In the genomic region with DNA sequence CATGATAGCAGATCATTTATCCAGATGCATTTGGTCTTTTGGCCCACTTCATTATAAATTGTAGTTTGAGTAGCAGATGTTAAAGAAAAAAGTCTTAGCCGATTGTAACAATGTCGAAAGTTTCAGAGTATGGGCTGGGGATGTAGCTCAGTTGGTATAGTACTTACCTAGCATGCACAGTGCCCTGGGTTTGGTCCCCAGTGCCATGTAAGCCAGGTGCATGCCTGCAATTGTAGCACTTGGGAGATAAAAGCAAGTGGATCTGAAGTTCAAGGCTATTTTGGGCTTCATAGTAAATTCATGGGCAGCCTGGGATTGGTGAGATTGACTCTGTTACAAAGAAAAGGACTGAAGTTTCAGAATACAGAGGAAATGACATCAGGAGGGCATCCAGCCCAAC, we compare ENCODE assay signal across 24 mouse cellular contexts. TPM values are rescaled to one million over a fixed set of nuclear protein-coding genes. Genes with fewer than 3 reads are reported as not detected.
A peak's percentile ranks its signal among the peaks of the same experiment; 100 is the strongest.
DNase-seq lines count a peak whose midpoint lies in the region; ATAC-seq and TF ChIP-seq lines count a peak whose summit lies in the region.
"Had no signal": no experiment of that assay in that cellular context is flagged by ENCODE, and none has a peak within 500 bp of the region (broad histone marks: within the 10 kb centered on the region; RNA-seq: fewer than 3 reads in every experiment).

No protein-coding gene starts in this region.

- H3K9me3 ChIP-seq in heart, embryonic 13.5 days: no peaks in the 10 kb centered on the region
- H3K9me3 ChIP-seq in heart, postnatal 0 days (replicated peaks; ENCODE audit: control insufficient read depth, low read length): no peaks in the 10 kb centered on the region
- no peaks in the 10 kb centered on the region for H3K9me3 ChIP-seq in liver, embryonic 16.5 days (replicated peaks; ENCODE audit: control insufficient read depth, low read length)
- no peaks in the 10 kb centered on the region for H3K9me3 ChIP-seq in embryonic facial prominence, embryonic 10.5 days
- H3K9me3 ChIP-seq: forebrain, embryonic 15.5 days; intestine, embryonic 15.5 days; limb, embryonic 12.5 days; midbrain, embryonic 13.5 days had no signal

- H3K9ac ChIP-seq in heart, embryonic 13.5 days: peak overlapping the region; percentile 17
- 0 out of 2 replicates have a peak overlapping the region, but pooled peaks have one; percentile 22 for H3K9ac ChIP-seq in heart, postnatal 0 days (replicated peaks; ENCODE audit: low read depth, low read length)
- H3K9ac ChIP-seq in liver, embryonic 16.5 days (ENCODE audit: low read depth, low read length): peak overlapping the region; percentile 17; the same call in 1 of the 2 replicates
- H3K9ac ChIP-seq: forebrain, embryonic 15.5 days; intestine, embryonic 15.5 days; limb, embryonic 12.5 days; midbrain, embryonic 13.5 days had no signal

- H3K4me1 ChIP-seq in heart, embryonic 13.5 days: peaks cover 80% of the 10 kb centered on the region
- H3K4me1 ChIP-seq in heart, postnatal 0 days (ENCODE audit: control insufficient read depth, insufficient read depth): peaks cover 37% of the 10 kb centered on the region
- H3K4me1 ChIP-seq in liver, embryonic 16.5 days (ENCODE audit: control insufficient read depth, low read depth, low read length): peaks cover 57% of the 10 kb centered on the region
- H3K4me1 ChIP-seq in embryonic facial prominence, embryonic 10.5 days: peaks cover 27% of the 10 kb centered on the region

- DNase-seq in gastrocnemius, adult 2 months: no peak
- DNase-seq in gastrocnemius, postnatal 25 days: no peak
- no peak for DNase-seq in heart, postnatal 4 days
- peak; percentile 49 for DNase-seq in heart, postnatal 0 days (ENCODE audit: low spot score)
- no peak for DNase-seq in embryonic facial prominence, embryonic 10.5 days (ENCODE audit: low spot score)
- DNase-seq in kidney, adult 9 months: no peak
- DNase-seq: adrenal gland, postnatal 10 days; cerebellum, adult 18-20 months; cerebellum, postnatal 36 days; embryo, embryonic 11 days; gastrocnemius, postnatal 14 days; kidney, postnatal 25 days; lung, adult 2 months; lung, postnatal 14 days; thymus, postnatal 14 days had no signal

- peak overlapping the region; percentile 91 for H3K4me3 ChIP-seq in gastrocnemius, adult 2 months
- peak overlapping the region; percentile 79 for H3K4me3 ChIP-seq in heart, embryonic 13.5 days
- H3K4me3 ChIP-seq in heart, postnatal 0 days (ENCODE audit: low read depth, low read length): 0 out of 2 replicates have a peak overlapping the region, but pooled peaks have one; percentile 93
- no peak overlapping the region for H3K4me3 ChIP-seq in liver, embryonic 16.5 days (ENCODE audit: low read depth, low read length)
- H3K4me3 ChIP-seq in embryonic facial prominence, embryonic 10.5 days: no peak overlapping the region
- H3K4me3 ChIP-seq: forebrain, embryonic 15.5 days; intestine, embryonic 15.5 days; limb, embryonic 12.5 days; midbrain, embryonic 13.5 days had no signal

- 78% methylated on average over 2 of the region's 2 CpGs for WGBS in heart, embryonic 13.5 days
- WGBS in heart, postnatal 0 days: 80% methylated on average over 2 of the region's 2 CpGs
- 77% methylated on average over 2 of the region's 2 CpGs for WGBS in liver, embryonic 16.5 days (ENCODE audit: insufficient replicate concordance)
- WGBS in embryonic facial prominence, embryonic 10.5 days: 84% methylated on average over 2 of the region's 2 CpGs

- intact Hi-C loops in gastrocnemius, adult 2 months (cut with DNase I): no loop called here

- H3K4me2 ChIP-seq in heart, embryonic 13.5 days: peak overlapping the region; percentile 92
- peak overlapping the region; percentile 80 for H3K4me2 ChIP-seq in heart, postnatal 0 days (ENCODE audit: low read depth, low read length)
- peak overlapping the region; percentile 73 for H3K4me2 ChIP-seq in liver, embryonic 16.5 days (ENCODE audit: low read depth, low read length)
- H3K4me2 ChIP-seq: forebrain, embryonic 15.5 days; intestine, embryonic 15.5 days; limb, embryonic 12.5 days; midbrain, embryonic 13.5 days had no signal

- peaks cover 5% of the 10 kb centered on the region for H3K27me3 ChIP-seq in heart, embryonic 13.5 days (replicated peaks)
- H3K27me3 ChIP-seq in heart, postnatal 0 days (ENCODE audit: control insufficient read depth, insufficient read depth, low read length): no peaks in the 10 kb centered on the region
- peaks cover 19% of the 10 kb centered on the region; the same call in 1 of the 2 replicates for H3K27me3 ChIP-seq in liver, embryonic 16.5 days (ENCODE audit: control insufficient read depth, insufficient read depth, low read depth, low read length)
- H3K27me3 ChIP-seq in embryonic facial prominence, embryonic 10.5 days (replicated peaks; ENCODE audit: low read depth, poor library complexity, severe bottlenecking): peaks cover 55% of the 10 kb centered on the region

- peak overlapping the region; percentile 90 for H3K27ac ChIP-seq in gastrocnemius, adult 2 months
- H3K27ac ChIP-seq in heart, embryonic 13.5 days (replicated peaks): peak overlapping the region; percentile 90
- peak overlapping the region; percentile 89 for H3K27ac ChIP-seq in heart, postnatal 0 days (ENCODE audit: low read depth)
- peak overlapping the region; percentile 91 for H3K27ac ChIP-seq in liver, embryonic 16.5 days (ENCODE audit: low read length)
- H3K27ac ChIP-seq in embryonic facial prominence, embryonic 10.5 days (replicated peaks): no peak overlapping the region
- H3K27ac ChIP-seq: forebrain, embryonic 15.5 days; intestine, embryonic 15.5 days; limb, embryonic 12.5 days; midbrain, embryonic 13.5 days; stomach, postnatal 0 days had no signal

- H3K36me3 ChIP-seq in heart, embryonic 13.5 days: peaks cover 10% of the 10 kb centered on the region; the same call in 1 of the 2 replicates
- 0 out of 2 replicates have a peak, but pooled peaks cover 8% of the 10 kb centered on the region for H3K36me3 ChIP-seq in heart, postnatal 0 days (replicated peaks; ENCODE audit: control insufficient read depth, insufficient read depth, low read length)
- H3K36me3 ChIP-seq in liver, embryonic 16.5 days (ENCODE audit: control insufficient read depth, insufficient read depth): no peaks in the 10 kb centered on the region; the same call in 1 of the 2 replicates
- no peaks in the 10 kb centered on the region for H3K36me3 ChIP-seq in embryonic facial prominence, embryonic 10.5 days (replicated peaks)
- H3K36me3 ChIP-seq: forebrain, embryonic 15.5 days; intestine, embryonic 15.5 days; limb, embryonic 12.5 days; midbrain, embryonic 13.5 days had no signal

- TF ChIP-seq EP300 in heart, postnatal 0 days (IDR thresholded peaks at IDR 0.05; ENCODE audit: low read depth): no peak

- TF ChIP-seq CTCF in gastrocnemius, adult 2 months (IDR thresholded peaks at IDR 0.05): no peak
- no peak for TF ChIP-seq CTCF in heart, postnatal 0 days (IDR thresholded peaks at IDR 0.05; ENCODE audit: low read depth)

- ATAC-seq in heart, embryonic 13.5 days (ENCODE audit: extremely low read depth, insufficient number of reproducible peaks, low FRiP score, low TSS enrichment): no peak
- ATAC-seq in heart, postnatal 0 days (ENCODE audit: insufficient read depth, low read depth): no peak
- no peak for ATAC-seq in liver, embryonic 16.5 days (ENCODE audit: low read depth)
- ATAC-seq: forebrain, embryonic 15.5 days; hindbrain, embryonic 16.5 days; intestine, embryonic 15.5 days; midbrain, embryonic 13.5 days had no signal

RNA-seq across cellular contexts. Expression of a gene that starts 3.9 kb away (rescaled TPM):
- total RNA-seq in gastrocnemius, adult 2 months (2021): 10 to 100 TPM; 43.5 to 87.0 TPM
- 100 to 1,000 TPM in 1 of 2 experiments, 10 to 100 TPM in 1; 62.5 to 147 TPM for total RNA-seq in gastrocnemius, postnatal 25 days (2021)
- 23.2 and 27.2 TPM in 2 replicates for polyA plus RNA-seq in heart, embryonic 13.5 days (2015; fragmentation: Nextera tagmentation; extraction: Ambion mirVana)
- 10 to 100 TPM; 40.7 to 43.7 TPM for total RNA-seq in heart, postnatal 4 days (2021)
- total RNA-seq in heart, postnatal 0 days (2014; rRNA removed; ENCODE audit: low replicate concordance): 23.3 and 28.2 TPM in 2 replicates
- polyA plus RNA-seq in heart, postnatal 0 days (2015; fragmentation: Nextera tagmentation; extraction: Ambion mirVana): 36.1 and 39.2 TPM in 2 replicates
- polyA plus RNA-seq in liver, embryonic 16.5 days (2015; fragmentation: Nextera tagmentation; extraction: Ambion mirVana): 18.4 and 21.8 TPM in 2 replicates
- 3.2 and 3.5 TPM in 2 replicates for polyA plus RNA-seq in embryonic facial prominence, embryonic 10.5 days (2016; fragmentation: Nextera tagmentation; extraction: Ambion mirVana)

RNA-seq across cellular contexts. Expression of a gene that starts 31.7 kb away (rescaled TPM):
- 10 to 100 TPM; 17.9 to 20.8 TPM for total RNA-seq in gastrocnemius, adult 2 months (2021)
- total RNA-seq in gastrocnemius, postnatal 25 days (2021): 10 to 100 TPM; 18.0 to 19.1 TPM
- 91.9 and 102 TPM in 2 replicates for polyA plus RNA-seq in heart, embryonic 13.5 days (2015; fragmentation: Nextera tagmentation; extraction: Ambion mirVana)
- total RNA-seq in heart, postnatal 4 days (2021): 10 to 100 TPM; 47.1 to 49.9 TPM
- total RNA-seq in heart, postnatal 0 days (2014; rRNA removed; ENCODE audit: low replicate concordance): 35.1 and 65.5 TPM in 2 replicates
- polyA plus RNA-seq in heart, postnatal 0 days (2015; fragmentation: Nextera tagmentation; extraction: Ambion mirVana): 91.8 and 92.2 TPM in 2 replicates
- 71.1 and 78.8 TPM in 2 replicates for polyA plus RNA-seq in liver, embryonic 16.5 days (2015; fragmentation: Nextera tagmentation; extraction: Ambion mirVana)
- polyA plus RNA-seq in embryonic facial prominence, embryonic 10.5 days (2016; fragmentation: Nextera tagmentation; extraction: Ambion mirVana): 182 and 188 TPM in 2 replicates

RNA-seq across cellular contexts. Expression of a gene that starts 40.9 kb away (rescaled TPM):
- under 1 TPM; 0.15 to 0.28 TPM for total RNA-seq in gastrocnemius, adult 2 months (2021)
- total RNA-seq in gastrocnemius, postnatal 25 days (2021): under 1 TPM; 0.32 to 0.33 TPM
- 0.09 and 0.14 TPM in 2 replicates for polyA plus RNA-seq in heart, embryonic 13.5 days (2015; fragmentation: Nextera tagmentation; extraction: Ambion mirVana)
- total RNA-seq in heart, postnatal 4 days (2021): under 1 TPM in 1 of 2 experiments, not detected in 1; 0.09 TPM
- total RNA-seq in heart, postnatal 0 days (2014; rRNA removed; ENCODE audit: low replicate concordance): 0.69 TPM in 1 of 2 replicates, not detected in the other
- polyA plus RNA-seq in heart, postnatal 0 days (2015; fragmentation: Nextera tagmentation; extraction: Ambion mirVana): 0.07 and 0.19 TPM in 2 replicates
- polyA plus RNA-seq in liver, embryonic 16.5 days (2015; fragmentation: Nextera tagmentation; extraction: Ambion mirVana): 0.06 and 0.24 TPM in 2 replicates
- polyA plus RNA-seq in embryonic facial prominence, embryonic 10.5 days (2016; fragmentation: Nextera tagmentation; extraction: Ambion mirVana): 2.7 and 3.6 TPM in 2 replicates
- total RNA-seq: hematopoietic stem cell, adult 5-6 weeks had no signal

Comparison
In these comparisons a context has a peak if more than half of its experiments do, and no peak if none do; other contexts are left out.
1. H3K4me3 ChIP-seq: peak in gastrocnemius, adult 2 months (single experiment), heart, embryonic 13.5 days (single experiment) and heart, postnatal 0 days (single experiment); none in liver, embryonic 16.5 days (single experiment) and embryonic facial prominence, embryonic 10.5 days (single experiment).
2. Peak in every context shown above with its lines, with median percentiles within 50 percentile points of each other: H3K4me2 ChIP-seq and H3K9ac ChIP-seq.